Mouse (Mus musculus): ENCODE results near the gene Uqcrh.
A peak's percentile ranks its signal among the peaks of the same experiment; 100 is the strongest.

- TF ChIP-seq CTCF (IDR thresholded peaks at IDR 0.05; ENCODE audit: low read depth, low read length) (no peak), GATA2 (IDR thresholded peaks at IDR 0.05; ENCODE audit: borderline replicate concordance, low read depth, low read length) (0 out of 2 replicates have a peak, but pooled peaks have one; percentile 15), TAL1 (conservative IDR thresholded peaks at IDR 0.05; ENCODE audit: low read depth, low read length) (peak; percentile 95)
Measured at GRCm38 (mm10) chr4:116100959-116101358, 26.1 kb upstream of the Uqcrh start.
